Mouse (Mus musculus): ENCODE measurements at regions not wholly inside any gene's neighbourhood (a gene's known extent, or its start where the extent isn't known, plus 50 kb on each side); places are given as distances from the start of the nearest gene placed in this dataset.
A peak's percentile ranks its signal among the peaks of the same experiment; 100 is the strongest.

DNA sequence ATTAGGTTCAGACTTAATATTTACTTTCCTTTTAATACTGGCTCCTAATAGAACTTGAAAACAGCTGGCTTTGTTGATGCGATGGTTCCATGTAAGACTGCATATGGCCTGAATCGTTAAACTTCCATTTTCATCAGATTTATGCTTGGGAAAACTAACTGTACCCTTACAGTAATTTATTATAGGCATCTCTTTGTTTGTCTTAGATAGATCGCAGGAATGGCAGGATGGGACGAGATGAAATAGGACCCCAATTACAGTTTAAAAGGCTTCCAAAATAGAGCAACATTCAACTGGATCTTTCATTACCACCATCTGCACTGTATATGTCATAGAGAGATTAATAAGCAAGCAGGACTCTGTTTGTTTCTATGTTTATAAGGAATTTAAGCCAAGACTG is 335.3 kb downstream of the Fat4 start:
- no peak for ATAC-seq (ENCODE audit: insufficient number of reproducible peaks, low FRiP score, low TSS enrichment)

- no peak for ATAC-seq (ENCODE audit: insufficient number of reproducible peaks, low FRiP score, low TSS enrichment)
These were observed 348.2 kb downstream of the Fat4 start for GRCm38 (mm10) chr3:39234921-39235320.

DNA sequence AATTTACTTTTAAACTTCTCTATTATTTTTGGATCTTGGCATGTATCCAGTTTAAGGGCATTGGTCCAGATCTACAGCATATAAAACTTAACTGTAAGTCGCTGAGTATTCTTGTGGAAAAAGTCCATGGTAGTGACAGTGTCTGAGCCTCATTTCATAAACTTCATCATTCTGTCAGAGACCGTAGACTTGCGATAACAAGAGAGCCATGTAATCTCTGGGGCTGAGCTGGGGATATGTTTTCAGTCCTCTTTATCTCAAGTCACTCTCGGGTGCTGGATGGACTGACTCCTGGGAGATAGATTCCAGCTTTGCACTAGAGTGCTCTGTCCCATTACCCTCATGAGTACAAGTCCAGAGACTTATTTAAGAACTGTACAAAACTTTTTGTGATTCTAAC is 362.0 kb downstream of the Fat4 start:
- no peak for ATAC-seq (ENCODE audit: insufficient number of reproducible peaks, low FRiP score, low TSS enrichment)

DNA sequence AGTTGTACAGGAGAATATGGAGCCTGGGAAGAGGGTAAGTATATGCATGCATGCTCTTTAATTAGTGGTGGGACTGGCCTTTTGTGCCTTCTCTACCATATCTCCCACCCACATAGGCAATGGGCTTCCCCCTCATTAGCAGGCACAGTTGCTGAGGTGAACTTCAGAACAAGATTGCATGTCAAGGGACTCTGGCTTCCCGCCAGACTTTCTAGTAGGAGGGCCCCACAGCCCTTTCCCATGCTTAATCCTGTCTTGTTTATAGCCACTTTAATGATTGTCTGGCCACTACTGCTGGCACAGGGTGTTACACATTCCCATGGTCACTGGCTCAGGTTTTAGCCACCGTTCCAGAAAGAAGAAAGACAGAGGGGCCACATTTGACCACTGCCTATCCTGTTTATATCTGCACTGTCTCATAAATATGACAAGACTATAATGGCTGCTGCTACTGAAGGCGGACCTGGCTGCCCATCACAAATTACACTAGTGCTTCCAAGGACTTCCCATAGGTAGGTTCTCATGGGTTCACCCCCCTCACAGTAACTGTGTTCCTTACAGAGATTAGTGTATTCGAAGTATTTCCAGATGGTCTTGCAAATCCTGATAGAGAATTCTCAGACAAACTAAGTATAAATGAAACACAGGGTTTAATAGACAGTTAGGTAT is 362.6 kb downstream of the Fat4 start:
- ATAC-seq (ENCODE audit: insufficient number of reproducible peaks, low FRiP score, low TSS enrichment): no peak

DNA sequence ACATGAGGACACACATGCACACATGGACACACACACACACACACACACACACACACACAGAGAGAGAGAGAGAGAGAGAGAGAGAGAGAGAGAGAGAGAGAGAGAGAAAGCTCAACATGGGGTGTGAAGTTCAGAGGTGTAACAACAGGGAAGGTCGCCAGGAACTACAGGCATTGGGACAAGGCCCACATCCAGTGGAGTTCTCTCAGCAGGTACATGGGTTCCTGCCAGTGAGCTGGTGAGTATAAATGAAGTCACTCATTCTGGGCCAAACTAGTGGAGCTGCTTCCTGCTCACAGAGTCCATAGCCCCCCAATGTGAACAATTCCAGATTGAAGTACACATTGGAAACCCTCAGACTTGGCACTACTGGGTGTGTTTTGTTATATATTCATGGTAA is 366.3 kb downstream of the Fat4 start:
- ATAC-seq (ENCODE audit: insufficient number of reproducible peaks, low FRiP score, low TSS enrichment): no peak

- ATAC-seq (ENCODE audit: insufficient number of reproducible peaks, low FRiP score, low TSS enrichment): peak; percentile 53; the same call in 1 of the 2 replicates
These were observed 378.1 kb downstream of the Fat4 start for GRCm38 (mm10) chr3:39264671-39265430.

- no peak for ATAC-seq (ENCODE audit: insufficient number of reproducible peaks, low FRiP score, low TSS enrichment)
These were observed 378.9 kb downstream of the Fat4 start for GRCm38 (mm10) chr3:39265606-39266005.

- ATAC-seq (ENCODE audit: insufficient number of reproducible peaks, low FRiP score, low TSS enrichment): no peak
These were observed 382.6 kb downstream of the Fat4 start for GRCm38 (mm10) chr3:39269388-39269787.

GRCm38 (mm10) chr3:39272616-39273015 is 385.9 kb downstream of the Fat4 start:
- ATAC-seq (ENCODE audit: insufficient number of reproducible peaks, low FRiP score, low TSS enrichment): no peak

- no peak for ATAC-seq (ENCODE audit: insufficient number of reproducible peaks, low FRiP score, low TSS enrichment)
These were observed 390.2 kb downstream of the Fat4 start for GRCm38 (mm10) chr3:39276897-39277296.

GRCm38 (mm10) chr3:39277310-39277709 is 390.6 kb downstream of the Fat4 start:
- ATAC-seq (ENCODE audit: insufficient number of reproducible peaks, low FRiP score, low TSS enrichment): no peak

GRCm38 (mm10) chr3:39295255-39295654 is 408.5 kb downstream of the Fat4 start:
- ATAC-seq (ENCODE audit: insufficient number of reproducible peaks, low FRiP score, low TSS enrichment): no peak

- no peak for ATAC-seq (ENCODE audit: insufficient number of reproducible peaks, low FRiP score, low TSS enrichment)
These were observed 409.5 kb downstream of the Fat4 start for GRCm38 (mm10) chr3:39296257-39296656.

DNA sequence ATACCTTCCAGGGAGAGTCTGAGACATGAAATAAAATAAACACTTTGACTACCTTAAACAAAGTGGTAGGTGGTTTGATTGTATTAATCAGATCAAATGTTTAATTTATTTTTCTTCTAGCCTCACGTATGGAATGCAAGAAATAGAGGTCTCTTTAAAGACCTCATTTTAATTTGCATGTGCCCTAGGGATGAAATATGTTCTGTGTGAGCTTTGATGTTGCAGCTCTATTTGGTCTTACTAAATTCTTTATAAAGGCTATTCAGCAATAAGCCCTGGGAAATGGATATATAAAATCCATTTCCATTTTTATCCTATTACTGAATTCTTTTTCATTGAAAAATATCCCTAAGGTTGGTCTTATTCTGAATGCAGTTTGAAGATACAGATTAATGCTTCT is 422.7 kb downstream of the Fat4 start:
- no peak for ATAC-seq (ENCODE audit: insufficient number of reproducible peaks, low FRiP score, low TSS enrichment)

- no peak for ATAC-seq (ENCODE audit: insufficient number of reproducible peaks, low FRiP score, low TSS enrichment)
These were observed 426.8 kb downstream of the Fat4 start for GRCm38 (mm10) chr3:39313563-39313962.

DNA sequence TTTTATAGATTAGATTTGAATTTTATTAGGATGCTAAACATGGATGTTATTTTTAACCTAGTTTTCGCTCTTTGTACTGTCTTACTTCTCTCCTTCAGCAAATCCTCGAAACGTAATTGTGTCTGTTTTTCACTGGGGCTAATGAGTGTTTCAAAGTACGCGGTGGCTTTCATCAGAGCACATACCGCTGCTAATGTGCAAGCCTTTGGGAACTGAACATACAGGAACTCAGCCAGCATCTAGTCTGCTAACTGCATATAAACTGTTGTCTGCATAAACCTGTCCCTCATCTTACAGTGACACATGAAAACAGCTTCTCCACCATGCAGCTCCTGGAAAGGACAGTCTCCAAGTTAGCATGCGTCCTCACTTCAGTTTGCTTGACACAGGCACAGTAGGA is 434.1 kb downstream of the Fat4 start:
- ATAC-seq (ENCODE audit: insufficient number of reproducible peaks, low FRiP score, low TSS enrichment): no peak

GRCm38 (mm10) chr3:39322225-39322624 is 435.5 kb downstream of the Fat4 start:
- no peak for ATAC-seq (ENCODE audit: insufficient number of reproducible peaks, low FRiP score, low TSS enrichment)

DNA sequence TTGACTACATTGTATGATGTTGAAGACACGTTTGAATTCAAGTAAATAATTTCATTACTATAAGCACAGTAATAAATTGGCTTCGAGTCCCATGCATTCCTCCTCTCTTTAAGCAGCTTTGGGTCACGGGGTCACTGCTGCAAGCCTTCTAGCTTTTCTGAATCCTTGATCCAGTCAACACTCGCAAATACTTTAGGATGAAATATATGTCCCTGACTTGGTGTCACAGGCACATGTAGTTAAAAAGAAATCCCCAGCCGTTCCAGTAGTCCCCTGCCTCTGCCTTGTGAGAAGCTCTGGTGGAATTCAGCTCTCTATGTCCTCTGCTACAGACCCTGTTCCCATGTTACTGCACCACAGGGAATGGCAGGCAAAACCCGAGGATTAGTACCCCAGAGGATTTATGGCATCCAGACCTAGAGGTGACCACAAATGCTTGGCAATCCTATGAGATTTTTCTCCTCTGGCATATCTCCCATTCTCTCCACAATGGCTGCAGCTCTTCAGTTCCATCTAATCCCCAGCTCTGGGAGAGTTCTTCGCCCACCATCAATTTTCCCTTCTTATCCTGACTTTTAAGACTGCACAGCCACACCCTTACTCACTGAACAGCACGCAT is 449.0 kb downstream of the Fat4 start:
- no peak for ATAC-seq (ENCODE audit: insufficient number of reproducible peaks, low FRiP score, low TSS enrichment)

- no peak for ATAC-seq (ENCODE audit: insufficient number of reproducible peaks, low FRiP score, low TSS enrichment)
These were observed 454.5 kb downstream of the Fat4 start for GRCm38 (mm10) chr3:39341161-39341687.

GRCm38 (mm10) chr3:39344078-39344477 is 457.3 kb downstream of the Fat4 start:
- ATAC-seq (ENCODE audit: insufficient number of reproducible peaks, low FRiP score, low TSS enrichment): no peak

- ATAC-seq (ENCODE audit: insufficient number of reproducible peaks, low FRiP score, low TSS enrichment): no peak
These were observed 460.8 kb downstream of the Fat4 start for GRCm38 (mm10) chr3:39347578-39347977.

Measured in cerebellum, adult (tissue).